Mouse (Mus musculus) neutrophil, adult 83 days (primary cell): ENCODE measurements around the gene Islr. TPM values are rescaled to one million over a fixed set of nuclear protein-coding genes. Genes with fewer than 3 reads are reported as not detected.

Experiments
- total RNA-seq, 2 experiments: library from RNA; stranded (reverse); gene quantifications; one replicate each; pipeline ENCODE4 v1.2.4; 2023

The Islr gene
- under 1 TPM in 1 of 2 experiments, not detected in 1; 0.37 TPM for total RNA-seq

DNA sequence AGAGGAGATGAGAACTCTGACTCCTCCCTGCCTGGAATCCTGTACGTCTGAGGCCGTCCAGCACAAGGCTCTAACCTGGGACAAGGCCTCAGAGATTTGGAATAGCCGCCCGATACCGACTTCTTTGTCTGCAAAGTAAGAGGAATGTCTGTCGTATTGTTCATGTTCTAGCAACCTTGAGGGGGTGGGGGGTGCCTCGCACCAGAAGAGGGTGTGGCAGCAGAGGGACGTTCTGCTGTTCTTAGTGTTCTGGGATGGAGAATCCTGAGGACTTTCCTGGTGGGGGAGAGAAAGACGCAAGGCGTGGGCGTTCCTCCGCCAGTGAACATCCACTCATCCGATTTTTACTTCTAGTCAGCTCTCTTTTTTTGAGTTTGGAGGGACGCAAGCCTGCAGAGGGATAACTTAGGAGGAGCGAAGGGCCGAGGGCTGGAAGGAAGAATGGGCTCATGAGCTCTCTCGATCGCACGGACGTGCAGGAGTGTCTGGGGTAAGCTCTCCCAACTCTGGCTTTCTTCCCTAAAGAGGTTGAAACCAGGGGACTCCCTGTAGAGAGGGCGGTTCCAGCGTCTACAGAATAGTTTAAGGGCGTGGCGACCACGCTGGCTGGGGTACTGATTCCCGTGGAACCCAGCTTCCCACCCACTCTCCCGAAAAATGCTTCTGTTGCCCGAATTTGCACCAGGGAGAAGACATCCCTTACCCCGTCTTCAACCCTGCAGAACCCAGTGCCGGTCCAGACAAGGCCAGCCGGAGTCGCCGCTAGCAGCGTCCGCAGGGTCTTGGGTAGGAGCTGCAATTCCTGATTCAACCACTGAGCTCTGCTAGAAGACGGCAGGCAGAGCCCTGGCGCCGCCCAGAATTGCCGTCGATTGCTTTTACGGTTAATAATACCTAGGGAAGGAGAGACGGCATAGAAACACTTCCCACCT lies at the start of gene Islr, which contains the start of gene Islr2:
Islr (minus strand) TSS at position 791 of the 932 bp plus-strand sequence.
Islr2 (minus strand) TSS at position 804 of the 932 bp plus-strand sequence.

DNA sequence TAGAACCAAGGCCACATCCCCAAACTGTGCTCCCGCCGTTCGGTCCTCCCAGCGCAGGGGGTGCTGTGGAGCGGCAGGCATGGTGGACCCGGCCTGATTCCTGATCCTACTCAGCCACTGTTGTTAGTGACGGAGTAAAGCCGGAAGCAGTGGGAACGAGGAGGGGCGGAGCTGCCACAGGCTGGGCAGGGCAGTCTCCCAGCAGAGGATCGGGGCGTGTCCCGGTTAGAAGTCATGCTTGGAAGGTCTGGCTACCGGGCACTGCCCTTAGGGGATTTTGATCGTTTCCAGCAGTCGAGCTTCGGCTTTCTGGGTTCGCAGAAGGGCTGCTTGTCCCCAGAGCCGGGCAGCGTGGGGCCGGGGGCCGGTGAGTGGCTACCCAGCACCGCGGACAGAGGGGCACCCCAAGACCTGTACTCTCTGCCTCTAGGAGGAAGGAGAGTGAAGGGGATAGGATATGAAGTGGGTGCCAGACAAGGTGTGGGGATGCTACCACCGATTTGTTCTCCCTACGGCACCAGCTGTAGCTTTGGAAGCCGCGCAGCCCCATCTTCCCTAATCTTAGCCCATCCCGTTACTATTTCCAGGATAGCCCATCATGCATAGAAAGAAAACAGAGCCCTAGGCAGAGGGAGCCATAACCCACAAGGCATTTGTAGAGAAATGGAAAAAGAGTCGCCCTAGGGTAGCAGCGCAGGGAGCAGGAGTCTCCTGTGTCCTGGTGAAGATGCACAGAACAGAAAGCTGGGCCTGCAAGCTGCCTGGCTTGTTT lies 49.1 kb upstream of the Islr start, which contains the start of gene Stoml1:
Stoml1 (plus strand) TSS at position 132 of the 772 bp plus-strand sequence.

DNA sequence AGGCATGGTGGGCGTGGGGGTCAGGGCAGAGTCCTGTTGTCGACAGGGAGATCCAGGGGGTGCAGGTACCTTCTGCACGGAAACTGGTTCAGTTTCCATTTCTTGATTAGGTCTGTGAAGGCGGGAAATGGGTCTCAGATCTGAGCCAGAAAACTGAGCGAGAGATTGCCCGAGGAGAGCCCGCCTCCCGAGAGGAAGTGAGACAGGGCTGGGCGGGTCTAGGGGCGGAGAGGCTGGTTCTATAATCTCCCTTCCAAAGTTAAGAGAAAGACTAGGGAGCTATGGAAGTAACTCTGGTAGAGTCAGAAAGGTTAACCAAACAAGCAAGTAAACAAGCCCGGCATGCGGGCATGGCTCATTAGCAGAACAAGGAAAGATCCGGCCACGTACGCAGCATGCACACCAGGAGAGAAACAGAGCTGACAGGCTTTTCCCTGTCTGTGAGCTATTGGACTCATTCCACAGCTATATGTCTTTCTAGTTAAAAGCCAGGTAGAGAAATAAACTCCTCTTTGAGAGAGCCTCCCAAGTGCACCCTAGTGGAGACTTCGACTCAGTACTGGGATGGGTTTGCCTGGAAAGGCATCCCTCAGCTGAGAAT lies 45.6 kb upstream of the Islr start, which contains the start of gene Pml:
Pml (minus strand) TSS at position 195 of the 601 bp plus-strand sequence.

DNA sequence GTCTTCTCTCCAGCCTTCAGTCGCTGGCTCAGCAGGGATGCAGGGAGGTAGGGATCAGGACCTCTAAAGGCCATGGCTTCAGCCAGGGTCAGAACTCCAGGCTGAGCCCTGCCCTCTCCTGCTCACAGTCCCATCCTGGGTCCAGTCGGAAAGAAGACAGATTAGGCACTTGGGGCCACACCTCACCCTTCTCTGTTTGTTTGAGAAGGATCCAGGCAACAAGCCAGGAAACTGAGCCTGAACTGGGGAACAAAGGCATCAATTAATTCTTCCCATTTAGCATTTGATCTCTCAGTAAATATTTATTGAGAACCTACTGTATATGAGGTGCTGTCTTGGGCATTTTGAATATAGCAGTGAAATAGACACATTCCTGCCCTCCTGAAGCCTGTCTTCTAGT lies 85.4 kb downstream of the Islr start, which contains the start of gene Ccdc33:
Ccdc33 (minus strand) TSS at position 153 of the 400 bp plus-strand sequence.

Other genes starting within 250 kb of the Islr start
- 1 to 10 TPM; 2.1 to 3.0 TPM for gene Cyp11a1, start 197.9 kb downstream of the Islr start, total RNA-seq
- not detected for gene Stra6, start 140.5 kb downstream of the Islr start, total RNA-seq
- not detected for gene Ccdc33, start 85.5 kb downstream of the Islr start, total RNA-seq
- under 1 TPM; 0.11 to 0.22 TPM for gene Islr2, start within 50 bp of the Islr start, total RNA-seq
- 10 to 100 TPM; 41.8 to 43.1 TPM for gene Pml, start 45.5 kb upstream of the Islr start, total RNA-seq
- 10 to 100 TPM; 10.8 to 15.5 TPM for gene Stoml1, start 48.9 kb upstream of the Islr start, total RNA-seq
- gene Loxl1, start 108.9 kb upstream of the Islr start, total RNA-seq: not detected
- gene Tbc1d21, start 166.1 kb upstream of the Islr start, total RNA-seq: not detected